Mouse (Mus musculus) hindbrain, embryonic 12.5 days (tissue): Measurements from ENCODE around the gene Cdcp1. TPM values are rescaled to one million over a fixed set of nuclear protein-coding genes. Genes with fewer than 3 reads are reported as not detected.

ENCODE experiments used
- ATAC-seq: fragments of 200-750 bp; cut with Nextera tagmentation; 2 replicates; pipeline ENCODE4 v1.8.0; 2017; ENCODE audit warnings: moderate TSS enrichment; ENCODE audit not compliant: low FRiP score
- H3K27ac ChIP-seq: fragments of 300-500 bp; sonication (generic); 2 replicates; pipeline ENCODE4 v1.5.1; 2016; ENCODE audit warnings: mild to moderate bottlenecking
- H3K27me3 ChIP-seq: fragments of 300-500 bp; sonication (generic); 2 replicates; pipeline ENCODE4 v1.6.1; 2016; ENCODE audit warnings: mild to moderate bottlenecking
- H3K36me3 ChIP-seq: fragments of 300-500 bp; sonication (generic); 2 replicates; pipeline ENCODE4 v1.6.1; 2016; ENCODE audit warnings: mild to moderate bottlenecking
- H3K4me1 ChIP-seq: fragments of 300-500 bp; sonication (generic); 2 replicates; pipeline ENCODE4 v1.6.1; 2016
- H3K4me2 ChIP-seq: fragments of 300-500 bp; sonication (generic); replicated peaks from 2 replicates; pipeline ENCODE4 v1.6.1; 2016; ENCODE audit warnings: mild to moderate bottlenecking
- H3K4me3 ChIP-seq: fragments of 300-500 bp; sonication (generic); 2 replicates; pipeline ENCODE4 v1.5.1; 2016; ENCODE audit warnings: mild to moderate bottlenecking
- H3K9ac ChIP-seq: fragments of 300-500 bp; sonication (generic); 2 replicates; pipeline ENCODE4 v1.6.1; 2016; ENCODE audit warnings: mild to moderate bottlenecking, moderate library complexity
- H3K9me3 ChIP-seq: fragments of 300-500 bp; sonication (generic); replicated peaks from 2 replicates; pipeline ENCODE4 v1.6.1; 2016; ENCODE audit warnings: mild to moderate bottlenecking
- WGBS: fragments of 180-500 bp; shearing (Covaris S2); methylation state at CpG from one replicate; pipeline ENCODE4 v1.1.7; 2016; 5-methylcytosine and 5-hydroxymethylcytosine counted together
- polyA plus RNA-seq: library from polyadenylated mRNA; unstranded; fragments of >200 nt; fragmentation: Nextera tagmentation; extraction: Ambion mirVana; gene quantifications from 2 replicates; pipeline ENCODE4 v1.2.1, GENCODE M21; 2016

Cdcp1 gene
- polyA plus RNA-seq, 1 experiment from 2014 or later = 1.2 TPM

DNA sequence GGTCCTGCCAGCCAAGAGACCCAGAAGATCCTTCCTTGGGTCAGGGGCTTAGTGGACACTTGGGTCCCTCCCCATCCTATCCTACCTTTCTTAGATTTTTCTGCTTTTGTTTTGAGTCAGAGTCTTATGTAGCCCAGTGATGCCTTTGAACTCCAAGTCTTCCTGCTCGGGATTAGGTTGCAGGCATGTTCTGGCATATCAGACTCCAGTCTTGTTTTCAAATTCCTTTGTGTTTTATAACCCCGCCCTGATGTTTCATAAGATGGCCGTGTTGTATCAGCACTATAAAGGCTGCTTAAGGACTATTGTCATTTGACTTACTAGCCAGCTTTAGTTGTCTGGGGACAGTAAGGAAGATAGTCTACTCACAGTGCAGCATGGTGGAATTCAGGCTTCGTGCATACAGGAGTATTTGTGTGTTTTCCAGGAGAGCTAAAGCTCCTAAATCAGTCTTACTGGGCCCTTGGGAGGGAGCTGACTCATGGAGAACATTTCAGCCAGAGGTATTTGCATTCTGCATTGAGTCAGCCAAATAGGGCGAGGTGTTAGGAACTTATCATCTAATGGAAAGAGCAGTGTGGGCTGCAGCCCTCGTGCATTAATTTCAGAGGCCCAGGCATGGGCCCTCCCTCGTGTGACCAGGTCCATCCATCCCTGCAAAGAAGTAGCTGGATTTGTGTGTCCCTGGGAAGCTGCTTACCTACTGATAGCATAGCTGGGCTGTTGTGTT is 78.7 kb downstream of the Cdcp1 start:
- Histone ChIP-seq H3K9ac (no peak overlapping the region), H3K4me3 (no peak overlapping the region), H3K4me2 (no peak overlapping the region), H3K27ac (no peak overlapping the region), H3K36me3 (peaks cover 85% of the 10 kb centered on the region), H3K9me3 (no peaks in the 10 kb centered on the region), H3K27me3 (no peaks in the 10 kb centered on the region), H3K4me1 (no peaks in the 10 kb centered on the region)
- ATAC-seq = no peak
- WGBS = 93% methylated on average over 7 of the region's 7 CpGs

- 87% methylated on average over 3 of the region's 3 CpGs for WGBS
- H3K9ac ChIP-seq = no peak overlapping the region
- peaks cover 96% of the 10 kb centered on the region for H3K36me3 ChIP-seq
- H3K27me3 ChIP-seq = no peaks in the 10 kb centered on the region
- no peak overlapping the region for H3K4me2 ChIP-seq
- no peak for ATAC-seq
- H3K27ac ChIP-seq = no peak overlapping the region
- H3K9me3 ChIP-seq = no peaks in the 10 kb centered on the region
- H3K4me3 ChIP-seq = no peak overlapping the region
- H3K4me1 ChIP-seq = no peaks in the 10 kb centered on the region
Measured at GRCm38 (mm10) chr9:123132994-123133393, 82.8 kb downstream of the Cdcp1 start.

DNA sequence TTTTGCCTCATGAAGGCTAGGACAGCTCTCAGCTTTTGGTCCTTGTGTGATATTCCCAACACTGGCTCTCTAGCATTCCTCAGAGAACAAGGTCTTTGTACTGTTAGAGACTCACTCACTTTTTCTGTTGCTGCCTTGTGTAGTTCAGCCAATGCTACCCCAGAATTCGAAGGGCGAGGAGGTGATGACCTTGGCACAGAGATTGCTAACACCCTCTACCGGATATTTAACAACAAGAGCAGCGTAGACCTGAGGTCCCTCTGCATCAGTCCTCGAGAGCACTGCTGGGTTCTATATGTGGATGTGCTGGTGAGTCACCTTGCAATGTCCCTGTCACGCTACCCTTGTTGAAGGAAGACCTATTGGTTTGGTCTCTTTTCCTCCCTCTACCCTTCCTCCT is 88.2 kb downstream of the Cdcp1 start:
- 95% methylated on average over 6 of the region's 6 CpGs for WGBS
- peaks cover 70% of the 10 kb centered on the region for H3K36me3 ChIP-seq
- ATAC-seq = no peak

DNA sequence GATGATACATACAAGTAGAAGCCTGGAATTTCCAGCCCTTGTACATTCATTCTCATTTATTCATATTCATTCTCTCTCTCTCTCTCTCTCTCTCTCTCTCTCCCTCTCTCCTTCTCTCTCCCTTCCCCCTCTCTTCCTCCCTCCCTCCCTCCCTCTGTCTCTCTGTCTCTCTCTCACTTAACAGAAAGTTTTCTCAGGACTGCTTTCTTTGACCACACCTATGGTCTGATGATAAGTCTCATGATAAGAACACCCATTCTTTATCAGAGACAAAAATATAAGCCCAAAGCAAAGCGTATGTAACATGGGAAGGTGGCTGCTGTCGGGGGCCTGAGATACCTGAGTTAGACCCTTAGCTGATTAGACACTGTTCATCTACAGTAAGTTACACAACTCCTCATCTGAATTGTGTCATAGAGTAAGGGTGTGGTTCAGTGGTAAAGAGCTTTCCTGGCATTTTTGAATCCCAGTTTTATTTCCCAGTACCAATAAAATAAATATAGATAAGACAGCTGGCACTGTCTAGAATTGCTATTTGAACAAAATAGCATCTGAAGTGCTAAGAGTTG is 91.3 kb downstream of the Cdcp1 start:
- H3K36me3 ChIP-seq = peaks cover 68% of the 10 kb centered on the region
- no peak for ATAC-seq
- 99% methylated on average over 2 of the region's 2 CpGs for WGBS

More for the DNA sequence above, 88.2 kb downstream of the Cdcp1 start:
- no peak overlapping the region for H3K27ac ChIP-seq
- H3K27me3 ChIP-seq = no peaks in the 10 kb centered on the region
- H3K4me3 ChIP-seq = no peak overlapping the region
- no peak overlapping the region for H3K9ac ChIP-seq
- H3K4me2 ChIP-seq = no peak overlapping the region
- no peaks in the 10 kb centered on the region for H3K9me3 ChIP-seq
- H3K4me1 ChIP-seq = no peaks in the 10 kb centered on the region

DNA sequence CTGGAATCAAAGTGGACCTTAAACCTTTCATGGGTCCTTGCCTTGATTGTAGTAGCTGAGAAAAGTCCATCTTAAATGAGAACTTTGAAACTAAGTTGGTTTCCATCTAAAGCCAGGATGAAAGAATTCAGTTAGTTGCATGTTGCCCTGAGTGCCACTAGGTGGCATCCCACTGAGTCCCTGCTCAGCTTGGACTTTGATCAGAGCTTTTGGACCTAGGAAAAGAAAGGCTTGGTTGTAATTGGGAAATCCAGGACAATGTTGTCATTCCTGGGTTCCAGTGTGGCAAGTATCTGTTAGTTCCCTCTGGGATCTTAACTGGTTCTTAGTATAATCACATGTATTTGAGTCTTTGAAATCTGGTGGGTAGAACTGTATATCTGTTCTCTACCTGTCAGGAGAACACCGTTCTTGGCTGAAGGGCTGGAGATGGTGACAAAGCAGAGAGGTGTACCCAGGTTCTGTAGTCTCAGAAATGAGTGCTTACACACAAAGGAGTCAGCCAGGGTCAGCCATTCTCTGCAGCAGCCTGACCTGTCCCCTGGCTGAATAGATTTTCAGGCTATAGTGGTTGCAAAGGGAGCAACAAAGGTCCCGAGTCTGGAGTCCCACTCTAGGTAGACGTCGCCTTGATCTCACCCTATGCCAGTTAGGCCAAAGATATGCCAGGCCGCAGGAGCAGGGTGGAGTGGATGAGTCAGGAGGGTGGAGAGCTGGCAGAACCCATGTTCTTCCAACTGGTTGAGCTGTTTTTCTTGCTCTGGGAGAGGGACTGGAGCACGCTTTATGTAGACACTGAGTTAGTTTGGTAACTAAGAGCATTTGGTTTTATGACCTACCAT is 92.0 kb downstream of the Cdcp1 start:
- 94% methylated on average over 6 of the region's 6 CpGs for WGBS
- ATAC-seq = no peak
- H3K4me2 ChIP-seq = no peak overlapping the region
- no peaks in the 10 kb centered on the region for H3K9me3 ChIP-seq
- no peak overlapping the region for H3K9ac ChIP-seq
- H3K27ac ChIP-seq = no peak overlapping the region
- H3K36me3 ChIP-seq = peaks cover 68% of the 10 kb centered on the region
- no peaks in the 10 kb centered on the region for H3K27me3 ChIP-seq
- no peak overlapping the region for H3K4me3 ChIP-seq
- H3K4me1 ChIP-seq = no peaks in the 10 kb centered on the region

More for the DNA sequence above, 91.3 kb downstream of the Cdcp1 start:
- Histone ChIP-seq H3K27me3 (no peaks in the 10 kb centered on the region), H3K9me3 (no peaks in the 10 kb centered on the region), H3K4me3 (no peak overlapping the region), H3K9ac (no peak overlapping the region), H3K4me2 (no peak overlapping the region), H3K27ac (no peak overlapping the region), H3K4me1 (no peaks in the 10 kb centered on the region)

DNA sequence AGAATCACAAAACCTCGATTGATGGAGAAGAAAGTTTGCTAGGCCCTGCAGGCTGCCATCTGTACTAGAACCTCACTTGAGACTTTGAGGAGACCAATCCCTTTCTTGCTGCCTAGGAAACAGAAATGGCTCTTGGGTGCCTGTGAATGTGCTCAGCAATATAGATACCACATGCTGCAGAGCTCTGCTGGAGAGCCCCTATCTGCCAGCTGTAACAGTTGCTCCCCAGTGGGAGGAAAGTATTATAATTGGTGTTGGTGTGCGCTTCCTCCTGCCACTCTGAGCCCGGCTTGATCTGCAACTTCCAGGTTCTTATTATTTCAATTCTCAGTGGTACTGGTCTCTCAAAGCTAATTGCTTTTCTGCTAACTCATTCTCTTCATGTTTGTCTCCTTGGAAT is 92.8 kb downstream of the Cdcp1 start:
- H3K9ac ChIP-seq = no peak overlapping the region
- no peak overlapping the region for H3K4me2 ChIP-seq
- H3K4me1 ChIP-seq = no peaks in the 10 kb centered on the region
- no peak overlapping the region for H3K4me3 ChIP-seq
- no peak for ATAC-seq
- H3K27me3 ChIP-seq = no peaks in the 10 kb centered on the region
- WGBS = 90% methylated on average over 3 of the region's 3 CpGs
- peaks cover 67% of the 10 kb centered on the region for H3K36me3 ChIP-seq
- no peak overlapping the region for H3K27ac ChIP-seq
- H3K9me3 ChIP-seq = no peaks in the 10 kb centered on the region

Other genes starting within 250 kb of the Cdcp1 start
- 17.7 and 19.6 TPM in 2 replicates for gene Tmem42, start 194.7 kb downstream of the Cdcp1 start, polyA plus RNA-seq
- gene Tgm4, start 181.3 kb downstream of the Cdcp1 start, polyA plus RNA-seq = 0.36 and 0.63 TPM in 2 replicates
- gene Zdhhc3, start 102.8 kb downstream of the Cdcp1 start, polyA plus RNA-seq = 81.0 and 82.8 TPM in 2 replicates
- 80.1 and 84.2 TPM in 2 replicates for gene Exosc7, start 102.8 kb downstream of the Cdcp1 start, polyA plus RNA-seq
- gene Clec3b, start 65.1 kb downstream of the Cdcp1 start, polyA plus RNA-seq = 0.22 TPM in 1 of 2 replicates, not detected in the other
- 17.6 and 18.5 TPM in 2 replicates for gene Tmem158, start 44.7 kb upstream of the Cdcp1 start, polyA plus RNA-seq
- 898 and 1,119 TPM in 2 replicates for gene Lars2, start 150.9 kb upstream of the Cdcp1 start, polyA plus RNA-seq